Mouse (Mus musculus): Measurements from ENCODE around the gene Uap1. TPM values are rescaled to one million over a fixed set of nuclear protein-coding genes. Genes with fewer than 3 reads are reported as not detected.

Uap1 gene
- total RNA-seq (2023), result 39.3 and 57.6 TPM in 2 replicates

DNA sequence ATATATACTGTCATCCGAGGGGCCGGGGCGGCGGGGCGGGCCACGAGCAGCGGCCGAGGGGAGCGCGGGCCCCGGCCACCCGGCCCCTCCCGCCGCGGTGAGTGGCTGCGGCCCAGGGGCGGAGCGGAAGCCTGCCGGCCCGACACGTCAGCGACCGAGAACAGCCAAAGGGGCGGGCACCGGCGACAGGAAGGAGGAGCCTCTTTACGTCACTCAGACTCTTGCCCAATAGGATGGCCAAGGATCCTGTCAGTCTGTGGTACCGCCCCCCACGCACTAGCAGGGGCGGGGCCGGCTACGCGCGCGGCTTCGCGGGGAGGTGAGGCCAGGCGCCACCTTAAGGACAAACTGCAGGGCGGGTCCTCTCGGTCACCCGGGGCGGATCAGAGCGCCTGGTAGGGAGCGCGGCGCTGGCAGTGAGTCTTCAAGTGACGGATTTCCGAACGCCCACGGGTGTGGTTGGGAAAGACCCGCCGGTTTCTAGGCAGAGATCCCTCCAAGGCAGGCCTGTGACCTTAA lies at the start of gene Uap1:
Uap1 (minus strand) TSS at position 144 of the 519 bp plus-strand sequence.

DNA sequence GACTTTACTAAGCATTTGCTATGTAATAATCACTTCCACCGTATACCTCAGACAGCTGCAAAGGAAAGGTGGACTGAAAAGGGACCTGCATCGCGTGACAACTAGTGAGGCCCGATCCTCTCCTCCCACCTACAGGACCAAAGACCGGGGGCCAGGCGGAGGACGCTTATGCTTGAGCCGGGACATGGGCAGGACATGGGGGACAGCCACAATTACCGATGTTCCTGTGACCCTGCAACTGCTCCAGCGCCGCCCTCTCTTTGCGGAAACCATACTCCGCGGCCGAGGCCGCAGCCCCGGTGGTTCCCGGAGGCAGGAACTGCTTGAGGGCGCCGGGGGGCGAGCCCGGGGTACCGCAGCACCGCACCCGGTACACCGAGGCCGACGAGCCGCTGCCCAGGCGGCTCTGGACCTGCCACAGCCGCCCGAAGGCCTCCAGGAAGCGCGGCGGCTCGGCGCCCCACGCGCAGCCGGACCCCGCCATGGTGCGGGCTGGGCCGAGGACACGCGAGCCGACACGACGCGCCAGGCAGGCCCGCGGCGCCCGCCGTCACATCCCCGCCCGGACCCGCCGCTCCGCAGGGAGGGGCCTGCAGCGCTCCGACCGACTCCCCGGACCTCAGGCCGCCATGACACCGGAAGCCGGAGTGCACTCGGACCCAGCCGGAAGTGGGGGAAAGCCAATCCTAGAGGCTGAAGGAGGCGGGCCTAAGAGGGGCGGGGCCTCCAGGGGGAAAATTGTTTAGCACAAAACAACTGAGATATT lies 40.2 kb upstream of the Uap1 start, which contains the start of gene Uhmk1:
Uhmk1 (minus strand) TSS at position 641 of the 766 bp plus-strand sequence.

DNA sequence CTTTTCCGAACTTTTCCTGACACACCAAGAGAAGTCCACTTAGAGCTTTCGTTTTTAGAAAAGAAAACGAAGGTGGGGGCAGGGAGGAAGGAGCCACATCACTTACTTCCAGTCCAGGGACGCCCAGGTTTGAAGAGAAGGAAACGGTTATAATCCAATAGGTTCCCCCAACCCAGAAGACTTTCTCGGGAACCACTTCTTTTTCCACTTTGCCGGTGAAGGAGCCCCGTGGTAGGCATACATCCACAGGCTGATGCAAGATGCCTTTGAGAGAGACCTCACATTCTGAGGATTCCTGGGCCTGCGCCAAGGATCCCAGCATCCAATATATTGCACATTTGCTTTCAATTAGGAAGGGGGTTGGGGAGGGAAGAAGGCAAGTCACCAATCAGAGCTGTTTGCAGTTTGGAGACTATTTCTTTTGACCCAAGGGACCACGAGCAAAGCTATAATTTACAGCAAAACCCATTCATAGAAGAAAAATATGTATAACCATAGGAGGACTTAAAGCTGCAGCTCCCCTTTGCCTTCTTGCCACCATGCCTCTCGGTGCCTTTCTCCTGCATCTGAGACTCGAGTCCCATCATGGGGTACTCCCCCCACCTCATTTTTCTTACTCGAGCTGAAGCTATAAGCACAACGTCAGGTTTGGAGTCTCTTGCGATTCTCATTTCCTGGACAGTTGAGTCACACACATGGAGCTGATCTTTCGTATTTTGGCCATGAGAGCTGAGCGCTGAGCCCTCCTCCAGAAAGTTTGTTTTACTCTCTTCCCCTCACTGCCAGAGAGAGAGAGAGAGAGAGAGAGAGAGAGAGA lies 64.0 kb downstream of the Uap1 start, which contains the start of gene Ddr2:
Ddr2 (minus strand) TSS at position 247 of the 817 bp plus-strand sequence.

Other genes starting within 250 kb of the Uap1 start
- not detected in 2 replicates for gene Ccdc190, start 246.3 kb downstream of the Uap1 start, total RNA-seq (2023)
- gene Hsd17b7, start 205.7 kb downstream of the Uap1 start, total RNA-seq (2023), result 7.5 and 9.0 TPM in 2 replicates
- 0.07 and 0.13 TPM in 2 replicates for gene Ddr2, start 64.2 kb downstream of the Uap1 start, total RNA-seq (2023)
- 30.6 and 39.4 TPM in 2 replicates for gene Uhmk1, start 40.4 kb upstream of the Uap1 start, total RNA-seq (2023)
- gene Sh2d1b2, start 57.8 kb upstream of the Uap1 start, total RNA-seq (2023), result not detected in 2 replicates
- gene Sh2d1b1, start 102.4 kb upstream of the Uap1 start, total RNA-seq (2023), result 1.4 and 1.9 TPM in 2 replicates
- 11.3 and 14.1 TPM in 2 replicates for gene Gm7694, start 131.4 kb upstream of the Uap1 start, total RNA-seq (2023)
- gene Spata46, start 133.8 kb upstream of the Uap1 start, total RNA-seq (2023), result not detected in 2 replicates